Mouse (Mus musculus) kidney, adult 2 months (tissue): ENCODE data around the gene Aktip. TPM values are rescaled to one million over a fixed set of nuclear protein-coding genes. Genes with fewer than 3 reads are reported as not detected.

Source experiments
- DNase-seq: peaks from one replicate; pipeline ENCODE4 v3.0.0; 2021
- H3K27ac ChIP-seq: fragments of 200-500 bp; 2 replicates; pipeline ENCODE4 v1.5.1; 2012; ENCODE audit warnings: low read depth, low read length, control low read depth, inconsistent platforms; ENCODE audit not compliant: insufficient read depth
- H3K27me3 ChIP-seq: fragments of 200-500 bp; replicated peaks from 2 replicates; pipeline ENCODE4 v1.6.1; 2012; ENCODE audit warnings: mild to moderate bottlenecking, moderate library complexity, low read length, inconsistent platforms; ENCODE audit not compliant: control insufficient read depth, insufficient read depth
- H3K36me3 ChIP-seq: fragments of 200-500 bp; 2 replicates; pipeline ENCODE4 v1.6.1; 2012; ENCODE audit warnings: mild to moderate bottlenecking, moderate library complexity, low read length, inconsistent platforms; ENCODE audit not compliant: control insufficient read depth, insufficient read depth
- H3K4me1 ChIP-seq: fragments of 200-500 bp; 2 replicates; pipeline ENCODE4 v1.6.1; 2011; ENCODE audit warnings: low read length; ENCODE audit not compliant: control insufficient read depth, insufficient read depth
- H3K4me3 ChIP-seq: fragments of 200-500 bp; 2 replicates; pipeline ENCODE4 v1.5.1; 2011; ENCODE audit warnings: mild to moderate bottlenecking, low read depth, low read length, control low read depth; ENCODE audit not compliant: insufficient read depth
- CTCF ChIP-seq: fragments of 200-500 bp; conservative IDR thresholded peaks from 2 replicates; pipeline ENCODE4 v1.5.1; 2011; ENCODE audit warnings: low read depth, mild to moderate bottlenecking, control low read depth, low read length, moderate library complexity, mixed read lengths; ENCODE audit not compliant: insufficient read depth, insufficient read length
- POLR2A ChIP-seq: fragments of 200-500 bp; IDR thresholded peaks from one replicate; pipeline ENCODE4 v1.6.1; 2011; ENCODE audit warnings: low read depth, low read length, control low read depth
- WGBS: fragments of 180-500 bp; shearing (Covaris S2); methylation state at CpG from one replicate; pipeline ENCODE4 v1.1.7; 2018; 5-methylcytosine and 5-hydroxymethylcytosine counted together
- polyA plus RNA-seq: library from polyadenylated mRNA; depleted of rRNA; stranded (reverse); fragments of >200 nt; gene quantifications from 2 replicates; pipeline ENCODE4 v1.2.3, GENCODE M21; 2012

Gene Aktip
- polyA plus RNA-seq, 1 experiment: 108 TPM

GRCm38 (mm10) chr8:91209658-91210057, 9.9 kb upstream of the Aktip start:
- no peak overlapping the region for H3K27ac ChIP-seq
- H3K27me3 ChIP-seq: no peaks in the 10 kb centered on the region
- 85% methylated on average over 3 of the region's 3 CpGs for WGBS
- H3K4me1 ChIP-seq: no peaks in the 10 kb centered on the region
- H3K4me3 ChIP-seq: no peak overlapping the region
- no peak for TF ChIP-seq POLR2A
- no peak for TF ChIP-seq CTCF
- H3K36me3 ChIP-seq: no peaks in the 10 kb centered on the region
- DNase-seq: no peak

- H3K4me3 ChIP-seq: no peak overlapping the region
- no peaks in the 10 kb centered on the region for H3K27me3 ChIP-seq
- no peaks in the 10 kb centered on the region for H3K4me1 ChIP-seq
- no peak for DNase-seq
- H3K27ac ChIP-seq: no peak overlapping the region
- H3K36me3 ChIP-seq: no peaks in the 10 kb centered on the region
- TF ChIP-seq POLR2A (no peak), CTCF (no peak)
- whole genome bisulfite sequencing: 71% methylated on average over 2 of the region's 2 CpGs
Observed at GRCm38 (mm10) chr8:91207676-91208075, 7.9 kb upstream of the Aktip start.

DNA sequence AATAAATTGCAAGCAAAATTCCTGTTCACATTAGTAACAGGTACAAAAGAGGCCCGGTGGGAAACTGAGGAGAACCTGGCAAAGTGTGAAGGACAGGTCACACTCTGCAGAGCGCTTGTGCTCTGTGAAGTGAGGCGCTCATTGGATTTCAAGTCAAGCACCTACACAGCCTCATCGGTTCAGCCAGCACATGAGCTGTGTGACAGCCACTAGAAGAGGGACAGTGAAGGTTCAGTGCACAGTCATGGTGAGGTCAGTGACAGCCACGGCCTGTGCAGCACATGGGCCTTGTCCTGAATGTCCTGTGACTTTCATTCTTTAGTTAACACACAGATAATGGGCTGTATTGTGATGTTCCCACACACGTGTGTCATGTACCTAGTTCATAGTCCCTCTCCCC, 6.1 kb upstream of the Aktip start:
- no peaks in the 10 kb centered on the region for H3K27me3 ChIP-seq
- no peak for DNase-seq
- H3K27ac ChIP-seq: no peak overlapping the region
- H3K4me3 ChIP-seq: no peak overlapping the region
- TF ChIP-seq POLR2A (no peak), CTCF (no peak)
- no peaks in the 10 kb centered on the region for H3K4me1 ChIP-seq
- no peaks in the 10 kb centered on the region for H3K36me3 ChIP-seq
- WGBS: 62% methylated on average over 6 of the region's 6 CpGs

DNA sequence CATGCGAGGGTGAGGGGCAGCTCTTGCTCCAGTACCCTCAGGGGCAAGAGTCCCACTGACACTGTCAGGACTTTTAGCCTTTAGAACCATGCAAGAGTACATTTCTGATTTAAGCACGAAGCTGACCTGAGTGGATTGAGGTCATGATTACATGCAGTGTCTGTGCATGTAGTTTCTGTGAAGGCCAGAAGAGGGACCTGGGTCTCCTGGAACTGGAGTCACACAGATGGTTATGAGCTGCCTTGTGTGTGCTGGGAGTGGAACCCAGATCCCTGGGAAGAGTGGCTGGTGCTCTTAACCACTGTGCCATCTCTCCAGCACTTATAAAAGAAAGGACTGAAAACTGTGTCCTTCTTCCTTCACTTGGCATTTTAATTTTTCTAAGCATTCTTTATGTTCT, 1.4 kb upstream of the Aktip start:
- no peak overlapping the region for H3K4me3 ChIP-seq
- no peaks in the 10 kb centered on the region for H3K4me1 ChIP-seq
- TF ChIP-seq CTCF (no peak), POLR2A (no peak)
- no peaks in the 10 kb centered on the region for H3K27me3 ChIP-seq
- H3K36me3 ChIP-seq: no peaks in the 10 kb centered on the region
- WGBS: 63% methylated on average over 2 of the region's 2 CpGs
- no peak overlapping the region for H3K27ac ChIP-seq
- no peak for DNase-seq

DNA sequence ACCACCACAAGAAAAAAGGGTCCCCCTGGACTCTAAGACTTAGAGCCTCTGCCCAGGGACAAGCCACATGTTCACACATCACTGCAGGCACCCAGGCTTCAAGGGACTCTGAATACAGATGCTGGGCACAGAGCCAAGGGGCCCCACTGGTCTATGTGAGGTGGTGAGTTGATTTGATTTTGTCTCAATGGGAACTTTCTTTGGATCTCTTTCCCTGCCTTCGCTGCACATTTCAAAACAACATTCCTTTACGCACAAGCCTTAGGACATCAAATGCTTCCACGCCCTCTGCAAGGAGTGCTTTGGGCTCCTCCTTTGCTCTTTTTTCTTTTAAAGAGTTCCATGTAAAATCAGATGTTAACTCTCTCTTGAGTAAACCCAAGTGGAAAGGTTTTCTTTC, 1.7 kb downstream of the Aktip start:
- WGBS: 88% methylated on average over 3 of the region's 3 CpGs
- Histone ChIP-seq H3K4me1 (no peaks in the 10 kb centered on the region), H3K36me3 (no peaks in the 10 kb centered on the region), H3K27me3 (no peaks in the 10 kb centered on the region), H3K4me3 (no peak overlapping the region), H3K27ac (no peak overlapping the region)
- DNase-seq: no peak
- TF ChIP-seq CTCF (no peak), POLR2A (no peak)

GRCm38 (mm10) chr8:91197233-91197632, 2.5 kb downstream of the Aktip start:
- TF ChIP-seq CTCF (no peak), POLR2A (no peak)
- no peak overlapping the region for H3K27ac ChIP-seq
- peak; percentile 11 for DNase-seq
- no peaks in the 10 kb centered on the region for H3K27me3 ChIP-seq
- H3K36me3 ChIP-seq: no peaks in the 10 kb centered on the region
- no peak overlapping the region for H3K4me3 ChIP-seq
- 74% methylated on average over 5 of the region's 5 CpGs for WGBS
- no peaks in the 10 kb centered on the region for H3K4me1 ChIP-seq

- H3K4me1 ChIP-seq: no peaks in the 10 kb centered on the region
- no peaks in the 10 kb centered on the region for H3K27me3 ChIP-seq
- WGBS: 79% methylated on average over 12 of the region's 12 CpGs
- no peak overlapping the region for H3K27ac ChIP-seq
- DNase-seq: no peak
- no peak overlapping the region for H3K4me3 ChIP-seq
- H3K36me3 ChIP-seq: no peaks in the 10 kb centered on the region
- no peak for TF ChIP-seq CTCF
- no peak for TF ChIP-seq POLR2A
Observed at GRCm38 (mm10) chr8:91196661-91197060, 3.1 kb downstream of the Aktip start.

GRCm38 (mm10) chr8:91194081-91194480, 5.7 kb downstream of the Aktip start:
- no peak for DNase-seq
- H3K4me1 ChIP-seq: no peaks in the 10 kb centered on the region
- H3K36me3 ChIP-seq: no peaks in the 10 kb centered on the region
- 91% methylated on average over 2 of the region's 2 CpGs for WGBS
- H3K27me3 ChIP-seq: no peaks in the 10 kb centered on the region
- TF ChIP-seq CTCF (no peak), POLR2A (no peak)
- no peak overlapping the region for H3K27ac ChIP-seq
- H3K4me3 ChIP-seq: no peak overlapping the region
